Mouse (Mus musculus) embryonic facial prominence, embryonic 11.5 days (tissue): Measurements from ENCODE around the gene Pex1. TPM values are rescaled to one million over a fixed set of nuclear protein-coding genes. Genes with fewer than 3 reads are reported as not detected.

ENCODE experiments used
- ATAC-seq: fragments of 200-750 bp; cut with Nextera tagmentation; replicated peaks from 2 replicates; pipeline ENCODE4 v1.8.0; 2017; ENCODE audit warnings: low read depth; ENCODE audit not compliant: insufficient number of reproducible peaks, low FRiP score, low TSS enrichment
- DNase-seq: peaks from one replicate; pipeline ENCODE4 v3.0.0-alpha.2; 2015; ENCODE audit warnings: low spot score
- H3K27ac ChIP-seq: fragments of 300-500 bp; sonication (generic); replicated peaks from 2 replicates; pipeline ENCODE4 v1.5.1; 2014; ENCODE audit warnings: mild to moderate bottlenecking, low read depth, low read length, control low read depth
- H3K27me3 ChIP-seq: fragments of 300-500 bp; sonication (generic); 2 replicates; pipeline ENCODE4 v1.6.1; 2014; ENCODE audit warnings: mild to moderate bottlenecking, low read length, moderate library complexity, mixed read lengths; ENCODE audit not compliant: control insufficient read depth, insufficient read depth
- H3K36me3 ChIP-seq: fragments of 300-500 bp; sonication (generic); replicated peaks from 2 replicates; pipeline ENCODE4 v1.6.1; 2014; ENCODE audit warnings: low read depth, mild to moderate bottlenecking, low read length, moderate library complexity, mixed read lengths; ENCODE audit not compliant: control insufficient read depth, insufficient read depth
- H3K4me1 ChIP-seq: fragments of 300-500 bp; sonication (generic); 2 replicates; pipeline ENCODE4 v1.6.1; 2014; ENCODE audit warnings: low read length, mixed read lengths; ENCODE audit not compliant: control insufficient read depth, insufficient read depth
- H3K4me2 ChIP-seq: fragments of 300-500 bp; sonication (generic); 2 replicates; pipeline ENCODE4 v1.6.1; 2014; ENCODE audit warnings: low read depth, mild to moderate bottlenecking, control low read depth, low read length, moderate library complexity
- H3K4me3 ChIP-seq: fragments of 300-500 bp; sonication (generic); 2 replicates; pipeline ENCODE4 v1.5.1; 2014; ENCODE audit warnings: low read depth, low read length, control low read depth
- H3K9ac ChIP-seq: fragments of 300-500 bp; sonication (generic); replicated peaks from 2 replicates; pipeline ENCODE4 v1.6.1; 2014; ENCODE audit warnings: mild to moderate bottlenecking, control low read depth, low read length
- H3K9me3 ChIP-seq: fragments of 300-500 bp; sonication (generic); replicated peaks from 2 replicates; pipeline ENCODE4 v1.6.1; 2016; ENCODE audit warnings: mild to moderate bottlenecking, low read length, inconsistent platforms, mixed read lengths; ENCODE audit not compliant: control insufficient read depth
- WGBS: fragments of 180-500 bp; shearing (Covaris S2); extraction: QIAGEN DNeasy Blood & Tissue Kit; methylation state at CpG from one replicate; pipeline ENCODE4 v1.1.7; 2014; 5-methylcytosine and 5-hydroxymethylcytosine counted together
- polyA plus RNA-seq: library from polyadenylated mRNA; unstranded; fragments of >200 nt; fragmentation: Nextera tagmentation; extraction: Ambion mirVana; gene quantifications from 2 replicates; pipeline ENCODE4 v1.2.1, GENCODE M21; 2014

The Pex1 gene
- polyA plus RNA-seq: 13.3 and 13.4 TPM in 2 replicates

- peak; percentile 97 for ATAC-seq
- Histone ChIP-seq H3K27me3 (no peaks in the 10 kb centered on the region), H3K27ac (no peak within 1 kb of the TSS), H3K4me2 (peak within 1 kb of the TSS; percentile 72), H3K9ac (peak within 1 kb of the TSS; percentile 74), H3K9me3 (no peaks in the 10 kb centered on the region), H3K4me1 (no peaks in the 10 kb centered on the region), H3K36me3 (no peaks in the 10 kb centered on the region), H3K4me3 (peak within 1 kb of the TSS; percentile 56)
- under 1% methylated on average over 50 of the region's 50 CpGs for WGBS
- DNase-seq: peak; percentile 98
Observed at GRCm38 (mm10) chr5:3595693-3596398, at the start of gene Pex1. Pex1 (plus strand) TSS chr5:3596066.

- no peak for DNase-seq
- Histone ChIP-seq H3K27ac (no peak overlapping the region), H3K36me3 (no peaks in the 10 kb centered on the region; the same call in 1 of the 2 replicates), H3K4me2 (no peak overlapping the region), H3K9me3 (no peaks in the 10 kb centered on the region), H3K9ac (no peak overlapping the region), H3K4me1 (no peaks in the 10 kb centered on the region), H3K4me3 (no peak overlapping the region), H3K27me3 (no peaks in the 10 kb centered on the region)
- 86% methylated on average over 1 of the region's 1 CpGs for WGBS
- ATAC-seq: no peak
Observed at GRCm38 (mm10) chr5:3546226-3546625, 49.6 kb upstream of the Pex1 start.

DNA sequence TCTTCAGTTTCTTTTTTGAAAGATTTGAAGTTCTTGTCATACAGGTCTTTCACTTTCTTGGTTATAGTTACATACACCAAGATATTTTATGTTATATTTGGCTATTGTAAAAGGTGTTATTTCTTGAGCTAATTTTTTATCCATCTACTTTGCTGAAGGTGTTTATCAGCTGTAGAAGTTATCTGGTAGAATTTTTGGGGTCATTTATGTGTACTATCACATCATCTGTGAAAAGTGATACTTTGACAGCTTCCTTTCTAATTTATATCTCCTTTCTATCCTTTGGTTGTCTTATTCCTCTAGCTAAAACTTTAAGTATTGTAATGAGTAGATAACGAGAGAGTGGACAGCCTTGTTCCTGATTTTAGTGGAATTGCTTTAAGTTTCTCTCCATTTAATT, 44.4 kb upstream of the Pex1 start:
- H3K27ac ChIP-seq: no peak overlapping the region
- H3K4me2 ChIP-seq: no peak overlapping the region
- no peaks in the 10 kb centered on the region for H3K4me1 ChIP-seq
- H3K4me3 ChIP-seq: no peak overlapping the region
- no peaks in the 10 kb centered on the region for H3K9me3 ChIP-seq
- H3K27me3 ChIP-seq: no peaks in the 10 kb centered on the region
- WGBS: 90% methylated on average over 1 of the region's 1 CpGs
- no peak for ATAC-seq
- H3K36me3 ChIP-seq: no peaks in the 10 kb centered on the region; the same call in 1 of the 2 replicates
- H3K9ac ChIP-seq: no peak overlapping the region
- no peak for DNase-seq

DNA sequence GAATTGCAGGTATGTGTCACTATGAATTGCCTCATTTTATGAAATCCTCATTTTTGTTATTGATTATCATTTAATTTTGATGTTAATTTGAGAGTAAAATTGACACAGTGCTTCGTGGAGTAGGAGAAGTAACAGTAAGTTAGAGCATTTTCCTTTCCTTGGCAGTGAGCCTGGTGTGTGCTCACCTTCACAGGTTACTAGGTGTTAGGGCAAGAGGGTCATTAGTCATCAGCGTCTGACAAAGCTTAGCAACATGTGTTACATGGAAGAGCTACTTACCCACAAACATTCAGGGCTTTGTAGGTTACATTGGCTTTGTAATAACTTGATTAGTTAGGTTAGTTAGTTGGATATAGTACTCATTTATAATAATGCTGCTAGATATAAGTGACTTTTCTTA, 41.7 kb upstream of the Pex1 start:
- WGBS: 86% methylated on average over 2 of the region's 2 CpGs
- DNase-seq: no peak
- Histone ChIP-seq H3K27ac (no peak overlapping the region), H3K36me3 (peaks cover 2% of the 10 kb centered on the region), H3K4me1 (no peaks in the 10 kb centered on the region), H3K4me3 (no peak overlapping the region), H3K9me3 (no peaks in the 10 kb centered on the region), H3K9ac (no peak overlapping the region), H3K27me3 (no peaks in the 10 kb centered on the region), H3K4me2 (no peak overlapping the region)
- no peak for ATAC-seq

DNA sequence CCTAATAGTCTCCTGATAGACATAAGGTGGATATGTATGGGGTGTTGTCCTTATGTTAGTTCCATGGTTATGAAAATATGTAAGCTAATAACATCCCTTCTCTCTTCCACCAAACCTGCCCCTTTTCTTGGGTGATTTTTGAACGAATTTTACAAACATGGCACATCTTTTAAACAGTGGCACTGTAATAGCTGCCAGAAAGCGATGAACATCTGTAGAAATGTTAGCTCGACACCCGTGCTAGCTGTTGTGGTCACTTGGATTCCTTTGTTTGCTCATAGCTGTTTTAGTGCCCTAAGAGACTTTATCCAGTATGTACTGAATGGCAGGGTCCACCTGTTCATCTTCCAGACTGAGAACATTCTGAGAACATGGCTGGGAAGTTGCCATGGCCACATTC, 24.6 kb upstream of the Pex1 start, which contains the start of gene 1700109H08Rik:
Gene 1700109H08Rik, plus strand, starts transcription at position 301 of the 400 bp plus-strand sequence.
- no peaks in the 10 kb centered on the region for H3K4me1 ChIP-seq
- no peaks in the 10 kb centered on the region for H3K27me3 ChIP-seq
- WGBS: 90% methylated on average over 4 of the region's 4 CpGs
- H3K9me3 ChIP-seq: no peaks in the 10 kb centered on the region
- DNase-seq (no peak), ATAC-seq (no peak)
- no peak within 1 kb of the TSS for H3K4me3 ChIP-seq
- H3K9ac ChIP-seq: no peak within 1 kb of the TSS
- H3K4me2 ChIP-seq: no peak within 1 kb of the TSS
- no peak within 1 kb of the TSS for H3K27ac ChIP-seq
- H3K36me3 ChIP-seq: peaks cover 3% of the 10 kb centered on the region

DNA sequence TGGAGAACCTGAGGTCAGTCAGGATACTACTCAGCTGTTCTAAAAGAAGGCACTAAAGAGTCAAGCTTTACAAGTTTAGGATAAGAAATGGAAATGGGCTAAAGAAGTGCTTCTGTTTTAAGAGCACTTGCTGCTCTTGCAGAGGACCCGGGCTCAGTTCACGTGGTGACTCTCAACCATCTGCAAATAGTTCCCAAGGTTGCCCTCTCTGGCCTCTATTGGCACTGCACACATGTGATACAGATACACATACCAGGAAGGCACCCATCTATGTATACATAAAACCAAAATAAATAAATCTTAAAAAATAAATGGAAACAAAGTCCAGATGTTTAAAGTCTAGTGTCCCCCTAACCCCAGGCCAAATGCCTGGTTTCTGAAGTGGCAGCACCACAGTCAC, 21.0 kb upstream of the Pex1 start:
- WGBS: 92% methylated on average over 2 of the region's 2 CpGs
- H3K36me3 ChIP-seq: peaks cover 12% of the 10 kb centered on the region
- DNase-seq (no peak), ATAC-seq (no peak)
- H3K27me3 ChIP-seq: no peaks in the 10 kb centered on the region
- H3K4me1 ChIP-seq: no peaks in the 10 kb centered on the region
- no peak overlapping the region for H3K9ac ChIP-seq
- H3K9me3 ChIP-seq: no peaks in the 10 kb centered on the region
- H3K4me2 ChIP-seq: no peak overlapping the region
- no peak overlapping the region for H3K27ac ChIP-seq
- H3K4me3 ChIP-seq: no peak overlapping the region

GRCm38 (mm10) chr5:3577939-3578338, 17.9 kb upstream of the Pex1 start:
- Histone ChIP-seq H3K36me3 (peaks cover 12% of the 10 kb centered on the region), H3K27ac (no peak overlapping the region)
- no peak for ATAC-seq

DNA sequence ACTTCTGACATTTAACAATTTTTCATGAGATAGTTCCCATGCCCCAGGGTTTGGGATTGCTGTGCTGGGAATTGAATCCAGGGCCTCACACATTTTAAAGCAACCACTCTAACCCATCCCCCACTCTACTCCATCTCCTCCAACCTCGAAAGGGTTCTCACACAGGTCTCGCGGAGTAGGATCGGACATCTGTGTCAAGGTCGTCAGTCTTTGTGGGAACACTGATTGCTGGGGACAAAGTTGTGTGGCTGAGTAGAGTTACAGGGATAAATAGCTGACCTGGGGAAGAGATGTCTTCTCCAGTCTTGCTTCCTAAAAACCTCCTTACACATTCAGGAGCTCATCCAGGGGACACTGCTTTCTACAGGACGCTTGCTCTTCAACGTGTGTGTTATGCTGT, 16.8 kb upstream of the Pex1 start:
- Histone ChIP-seq H3K4me2 (no peak overlapping the region), H3K36me3 (peaks cover 11% of the 10 kb centered on the region), H3K4me1 (no peaks in the 10 kb centered on the region), H3K4me3 (no peak overlapping the region), H3K9me3 (no peaks in the 10 kb centered on the region), H3K9ac (no peak overlapping the region), H3K27me3 (no peaks in the 10 kb centered on the region), H3K27ac (no peak overlapping the region)
- no peak for DNase-seq
- ATAC-seq: no peak
- 91% methylated on average over 7 of the region's 7 CpGs for WGBS

More at GRCm38 (mm10) chr5:3577939-3578338, 17.9 kb upstream of the Pex1 start:
- no peak overlapping the region for H3K9ac ChIP-seq
- no peak overlapping the region for H3K4me2 ChIP-seq
- WGBS: 88% methylated on average over 2 of the region's 2 CpGs
- no peaks in the 10 kb centered on the region for H3K9me3 ChIP-seq
- DNase-seq: no peak
- no peak overlapping the region for H3K4me3 ChIP-seq
- H3K4me1 ChIP-seq: no peaks in the 10 kb centered on the region
- no peaks in the 10 kb centered on the region for H3K27me3 ChIP-seq
